Mouse (Mus musculus): ENCODE measurements around the gene Gm9844.

- TF ChIP-seq POLR2A (IDR thresholded peaks at IDR 0.05; ENCODE audit: control insufficient read depth in 1 of 2, insufficient read depth in 1 of 2, low read depth in 1 of 2, low read length in 2 of 2, poor library complexity in 1 of 2), result no peak
- TF ChIP-seq CHD2 (IDR thresholded peaks at IDR 0.05; ENCODE audit: low read length), result no peak
- no peak for TF ChIP-seq E2F4 (IDR thresholded peaks at IDR 0.05; ENCODE audit: borderline replicate concordance, low read depth, low read length)
- TF ChIP-seq MAFK (IDR thresholded peaks at IDR 0.05; ENCODE audit: borderline replicate concordance, low read depth, low read length), result no peak
- no peak for TF ChIP-seq ELF1 (IDR thresholded peaks at IDR 0.05; ENCODE audit: low read depth, low read length)
- TF ChIP-seq CTCF (IDR thresholded peaks at IDR 0.05 in 2 of 3, conservative IDR thresholded peaks at IDR 0.05 in 1 of 3; ENCODE audit: control insufficient read depth in 1 of 3, insufficient read depth in 1 of 3, low read depth in 2 of 3, low read length in 3 of 3, poor library complexity in 1 of 3, severe bottlenecking in 1 of 3), result no peak
- no peak for TF ChIP-seq BHLHE40 (IDR thresholded peaks at IDR 0.05; ENCODE audit: borderline replicate concordance, low read depth, low read length)
- TF ChIP-seq ZMIZ1 (IDR thresholded peaks at IDR 0.05; ENCODE audit: low read depth, low read length), result no peak
- no peak for TF ChIP-seq RAD21 (IDR thresholded peaks at IDR 0.05; ENCODE audit: low read depth, low read length)
- TF ChIP-seq ZNF384 (IDR thresholded peaks at IDR 0.05; ENCODE audit: low read depth, low read length), result no peak
- TF ChIP-seq NELFE (IDR thresholded peaks at IDR 0.05; ENCODE audit: low read depth, low read length), result no peak
- TF ChIP-seq GATA1 (IDR thresholded peaks at IDR 0.05; ENCODE audit: low read depth, low read length), result no peak
- no peak for TF ChIP-seq USF1 (IDR thresholded peaks at IDR 0.05; ENCODE audit: low read depth, low read length)
- no peak for TF ChIP-seq ZKSCAN1 (IDR thresholded peaks at IDR 0.05; ENCODE audit: low read depth, low read length)
These were observed 34.8 kb upstream of the Gm9844 start for GRCm38 (mm10) chr7:24827181-24827580.
